Mouse (Mus musculus): Measurements from ENCODE around the gene Brca2.

DNA sequence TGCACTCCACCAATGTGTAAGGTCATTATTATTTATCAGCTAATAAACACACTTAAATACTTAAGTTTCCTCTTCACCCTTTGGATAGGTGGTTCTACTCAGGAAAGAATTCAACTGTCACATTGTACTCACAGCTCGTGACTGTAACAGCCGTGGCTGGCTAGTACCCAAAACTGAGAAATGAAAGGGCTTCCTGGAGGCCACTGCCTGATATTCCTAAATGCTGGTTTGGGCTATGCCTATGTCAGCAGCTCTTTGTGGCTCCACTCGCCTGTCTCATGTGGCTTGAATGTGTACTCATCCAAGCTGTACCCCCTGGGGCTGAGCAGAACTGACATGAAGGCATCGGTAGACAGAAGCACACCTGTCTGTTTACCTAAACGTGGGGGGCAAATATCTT lies 52.5 kb downstream of the Brca2 start:
- no peak for TF ChIP-seq POLR2A (IDR thresholded peaks at IDR 0.05; ENCODE audit: insufficient read depth, low read depth, low read length)
- no peak for TF ChIP-seq CTCF (IDR thresholded peaks at IDR 0.05; ENCODE audit: insufficient read depth, low read depth, low read length)

Data from olfactory bulb, adult 2 months (tissue).